Mouse (Mus musculus) mouse embryonic stem cell (cell line): ENCODE results near the gene Fam171b.

Experiments used
- in situ Hi-C, 2 experiments: fragments of 300-500 bp; cut with MboI; formaldehyde crosslinking; loops; 1 replicate in 1 of 2; 3 replicates in 1 of 2; pipeline ENCODE4 v1.14.3; 2019 to 2020; ENCODE audit warnings: low sequenced_read_pairs in 2 of 2, low pct_unique_long_range_greater_than_20kb in 1 of 2, mixed read lengths in 1 of 2; ENCODE audit not compliant: unreplicated experiment in 1 of 2

Gene Fam171b

DNA sequence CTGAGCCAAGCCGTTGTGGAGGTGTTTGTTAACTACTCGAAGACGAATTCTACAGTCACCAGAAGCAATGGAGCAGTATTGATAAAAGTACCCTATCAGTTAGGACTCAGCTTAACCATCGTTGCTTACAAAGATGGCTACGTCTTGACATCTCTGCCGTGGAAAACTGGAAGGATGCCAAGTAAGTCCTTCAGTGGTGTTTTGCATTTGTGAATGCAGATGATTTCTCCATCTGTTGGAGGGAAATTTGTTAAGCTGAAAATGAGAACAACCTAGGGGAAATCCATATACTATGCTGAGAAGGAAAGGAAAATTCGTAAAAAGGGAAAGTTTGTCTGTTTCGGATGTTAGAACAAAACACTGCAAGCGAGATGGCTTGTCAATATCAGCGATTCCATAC, 41.0 kb downstream of the Fam171b start:
- in situ Hi-C loops: no loop called here

DNA sequence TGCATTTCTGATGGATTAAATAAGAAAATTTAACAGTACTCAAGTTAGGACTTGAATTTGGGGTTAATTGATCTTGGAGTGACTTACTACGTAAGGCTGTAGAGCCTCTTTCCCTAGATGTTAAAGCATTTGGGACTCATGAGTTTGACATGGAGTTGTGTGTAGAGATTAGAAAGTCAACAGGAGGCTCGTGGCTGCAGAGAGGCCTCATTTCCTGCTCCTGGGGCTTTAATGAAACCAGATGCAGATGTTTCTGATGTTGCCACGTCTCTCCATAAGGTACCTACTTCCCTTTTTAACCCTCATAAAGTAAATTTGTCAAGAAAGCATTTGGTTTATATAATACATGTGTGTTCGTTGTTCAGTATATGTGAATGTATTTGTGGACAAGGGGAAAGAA, 43.8 kb downstream of the Fam171b start:
- in situ Hi-C loops: no loop called here

DNA sequence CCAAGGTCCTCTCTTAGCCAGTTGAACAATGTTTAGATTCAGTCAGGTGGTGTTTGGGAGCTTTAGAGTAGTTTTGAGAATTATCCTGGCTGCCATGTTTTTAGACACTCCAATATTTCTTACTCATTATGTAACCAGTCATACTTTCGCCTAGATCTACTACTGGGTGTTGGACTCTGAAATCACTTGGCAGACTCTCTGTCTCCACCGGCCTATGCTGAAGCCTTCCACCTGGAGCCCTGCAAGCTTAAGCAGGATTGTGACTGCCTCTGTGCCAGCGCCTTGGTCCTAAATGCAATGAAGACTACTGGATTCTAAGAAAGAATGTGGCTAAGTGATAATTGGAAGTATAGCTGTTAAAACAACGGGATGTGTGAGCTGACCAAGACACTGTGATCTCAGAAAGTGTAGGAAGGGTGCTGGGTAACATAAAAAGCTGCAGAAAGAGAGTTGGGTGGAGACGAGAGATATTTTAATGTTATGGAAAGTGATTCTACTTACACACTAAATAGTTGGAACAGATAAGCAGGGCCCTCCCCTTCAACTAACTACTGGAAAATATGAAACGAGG, 71.5 kb downstream of the Fam171b start:
- in situ Hi-C loops: no loop called here

DNA sequence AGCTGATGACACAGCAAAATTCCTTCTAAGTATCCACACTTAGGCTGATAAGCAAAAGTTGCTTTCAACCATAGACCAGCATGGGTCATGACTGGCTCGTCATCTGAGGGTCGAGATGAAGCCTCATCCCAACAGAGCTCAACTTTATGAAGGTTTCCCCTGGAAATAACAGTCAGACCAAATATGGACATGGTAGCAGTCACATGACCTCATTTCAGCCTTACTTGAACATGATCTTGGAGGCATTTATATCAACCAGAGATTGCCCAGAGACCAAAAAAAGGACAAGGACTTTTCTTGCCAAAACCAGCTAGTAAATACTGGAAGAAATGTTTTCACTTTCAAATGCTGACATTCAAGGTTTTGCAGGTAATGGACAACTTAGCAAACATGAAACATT, 81.3 kb downstream of the Fam171b start:
- in situ Hi-C loops: no loop called here

DNA sequence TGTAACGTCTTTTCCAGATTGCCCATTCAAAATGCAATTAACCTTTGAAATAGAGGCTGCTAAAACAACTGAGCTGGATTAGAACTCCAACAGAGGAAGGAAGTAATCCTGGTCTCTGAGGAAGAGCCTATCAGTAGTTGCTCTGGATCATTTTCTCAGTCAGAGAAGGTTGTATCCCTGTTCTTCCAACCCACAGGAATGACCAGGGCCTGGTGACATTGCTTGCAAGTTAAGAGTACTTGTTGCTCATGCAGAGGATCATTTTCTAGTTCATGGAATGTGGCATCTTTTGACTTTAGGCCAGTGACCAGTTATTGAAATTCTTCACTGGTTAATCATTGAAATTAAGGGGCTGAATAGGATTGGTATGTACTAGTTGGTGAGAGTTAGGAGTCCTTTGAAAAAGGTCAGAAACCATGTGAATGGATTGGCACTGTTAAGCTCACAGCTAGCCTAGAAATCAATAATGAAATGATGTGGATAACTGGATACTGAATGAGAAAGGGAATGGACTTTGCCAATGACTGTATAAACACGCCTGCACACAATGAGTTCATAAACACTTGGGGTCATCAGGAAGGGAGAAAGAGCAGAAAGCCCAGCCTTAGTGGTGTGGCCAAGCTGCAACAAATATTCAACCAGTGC, 89.6 kb downstream of the Fam171b start:
- in situ Hi-C loops: no loop called here

DNA sequence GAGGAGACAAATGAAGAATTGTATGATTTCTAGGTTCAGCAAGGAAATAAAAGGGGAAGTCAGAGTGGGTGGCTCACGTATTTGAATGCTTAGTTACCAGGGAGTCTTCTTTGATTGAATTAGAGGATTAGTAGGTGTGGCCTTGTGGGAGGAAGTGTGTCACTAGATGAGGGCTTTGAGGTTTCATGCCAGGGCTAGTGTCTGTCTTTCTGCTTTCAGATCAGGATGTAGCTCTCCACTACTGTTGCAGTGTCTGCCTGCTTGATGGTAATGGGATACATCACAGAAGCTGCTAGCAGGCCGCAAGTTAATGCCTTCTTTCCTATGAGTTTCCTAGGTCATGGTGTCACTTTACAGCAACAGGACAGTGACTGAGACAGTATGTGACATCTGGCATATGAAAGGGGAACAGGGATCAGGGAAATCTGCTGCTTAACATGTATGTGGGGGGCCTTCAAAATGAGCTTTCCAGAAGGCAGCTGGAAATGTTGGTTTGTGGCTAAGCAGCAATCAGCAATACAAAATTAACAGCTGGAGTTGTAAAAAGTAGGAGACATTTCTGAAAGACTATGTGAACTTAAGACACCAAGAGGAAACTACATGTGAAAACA, 117.1 kb downstream of the Fam171b start:
- in situ Hi-C loops: no loop called here
